In genomic region chr3:7014345-7014973, GRCm38 (mm10) we compare ENCODE assay signal across 14 mouse cellular contexts.
"Had no signal": no experiment of that assay in that cellular context is flagged by ENCODE, and none has a peak within 500 bp of the region (broad histone marks: within the 10 kb centered on the region; RNA-seq: fewer than 3 reads in every experiment).

No protein-coding gene starts in this region.

- H3K27ac ChIP-seq: layer of hippocampus, adult 2 months; limb, embryonic 12.5 days; liver, embryonic 13.5 days; neural tube, embryonic 13.5 days; stomach, embryonic 15.5 days had no signal

- H3K9ac ChIP-seq: limb, embryonic 12.5 days; liver, embryonic 13.5 days; liver, postnatal 0 days; neural tube, embryonic 13.5 days; stomach, embryonic 15.5 days had no signal

- H3K4me1 ChIP-seq: liver, embryonic 13.5 days; stomach, embryonic 15.5 days had no signal

- H3K9me3 ChIP-seq: limb, embryonic 12.5 days; liver, embryonic 13.5 days; neural tube, embryonic 13.5 days; stomach, embryonic 15.5 days had no signal

- DNase-seq: kidney, adult 8-10 months; kidney, postnatal 36 days; liver; liver, embryonic 13.5 days; liver, postnatal 0 days; retina, postnatal 1 day; right cerebral cortex, postnatal 4 days; spleen, adult 18-20 months; thymus, adult 2 months; thymus, postnatal 25 days had no signal

- H3K4me2 ChIP-seq: limb, embryonic 12.5 days; liver, embryonic 13.5 days; neural tube, embryonic 13.5 days; stomach, embryonic 15.5 days had no signal

- H3K36me3 ChIP-seq: limb, embryonic 12.5 days; liver, embryonic 13.5 days; neural tube, embryonic 13.5 days; stomach, embryonic 15.5 days had no signal

- H3K27me3 ChIP-seq: limb, embryonic 12.5 days; liver, embryonic 13.5 days; neural tube, embryonic 13.5 days; stomach, embryonic 15.5 days had no signal

- H3K4me3 ChIP-seq: layer of hippocampus, adult 2 months; limb, embryonic 12.5 days; liver, embryonic 13.5 days; neural tube, embryonic 13.5 days; stomach, embryonic 15.5 days had no signal

- ATAC-seq: liver, postnatal 0 days had no signal
